ENCODE assay signal across 8 mouse cellular contexts in the genomic region with DNA sequence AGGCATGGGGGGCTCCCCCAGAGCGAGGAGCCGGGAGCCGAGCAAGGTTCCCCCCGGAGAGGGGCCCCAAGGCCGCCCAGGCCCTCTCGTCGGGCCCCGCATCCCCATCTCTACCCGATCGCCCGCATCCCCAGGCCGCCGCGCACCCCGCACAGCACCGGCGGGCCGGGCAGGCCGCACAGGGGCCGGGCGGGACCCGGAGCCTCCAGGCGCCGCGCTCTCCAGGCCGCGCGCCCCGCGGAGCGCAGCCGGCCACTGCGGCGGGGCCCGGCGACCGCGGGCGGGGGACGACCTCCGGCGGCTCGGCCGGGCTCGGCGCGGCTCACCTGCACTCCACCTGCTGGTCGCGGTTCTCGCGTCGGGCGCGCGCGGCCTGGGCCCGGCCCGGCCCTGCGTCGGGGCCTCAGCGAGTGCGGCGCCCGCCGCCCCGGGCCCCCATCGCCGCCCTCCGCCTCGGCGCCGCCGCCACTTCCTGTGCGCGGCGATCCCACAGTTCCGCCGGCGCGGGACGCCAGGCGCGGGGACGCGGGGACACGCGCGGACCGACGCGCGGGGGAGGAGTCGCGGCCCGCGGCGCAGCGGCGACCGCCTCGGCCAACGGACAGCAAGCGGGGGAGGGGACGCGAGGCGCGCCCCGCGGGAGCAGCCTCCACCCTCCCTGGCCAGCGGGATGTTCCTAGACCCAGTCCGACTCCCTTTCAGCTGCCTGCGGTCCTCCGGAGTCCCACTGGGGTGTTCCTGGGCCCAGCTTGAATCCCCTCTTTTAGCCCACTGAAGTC. TPM values are rescaled to one million over a fixed set of nuclear protein-coding genes. Genes with fewer than 3 reads are reported as not detected.
A peak's percentile ranks its signal among the peaks of the same experiment; 100 is the strongest.
DNase-seq lines count a peak whose midpoint lies in the region; ATAC-seq lines count a peak whose summit lies in the region.

Gene Agpat3 (minus strand): TSS at position 603 of the 779 bp plus-strand sequence.

- H3K9me3 ChIP-seq in forebrain, embryonic 16.5 days (ENCODE audit: control insufficient read depth, low read length), result no peaks in the 10 kb centered on the region
- no peaks in the 10 kb centered on the region for H3K9me3 ChIP-seq in neural tube, embryonic 15.5 days (replicated peaks)

- peak within 1 kb of the TSS; percentile 87 for H3K4me3 ChIP-seq in forebrain, embryonic 16.5 days (replicated peaks; ENCODE audit: low read length)
- H3K4me3 ChIP-seq in neural tube, embryonic 15.5 days (replicated peaks), result peak within 1 kb of the TSS; percentile 97

- H3K36me3 ChIP-seq in forebrain, embryonic 16.5 days (ENCODE audit: control insufficient read depth, insufficient read depth), result no peaks in the 10 kb centered on the region
- no peaks in the 10 kb centered on the region for H3K36me3 ChIP-seq in neural tube, embryonic 15.5 days

- H3K27me3 ChIP-seq in forebrain, embryonic 16.5 days (replicated peaks; ENCODE audit: control insufficient read depth, insufficient read depth, low read length), result no peaks in the 10 kb centered on the region
- no peaks in the 10 kb centered on the region for H3K27me3 ChIP-seq in neural tube, embryonic 15.5 days (replicated peaks)

- H3K27ac ChIP-seq in forebrain, embryonic 16.5 days (ENCODE audit: low read length), result peak within 1 kb of the TSS; percentile 67
- peak within 1 kb of the TSS; percentile 75 for H3K27ac ChIP-seq in neural tube, embryonic 15.5 days (replicated peaks)

- intact Hi-C loops in heart, postnatal 36 days (cut with DNase I), result loop anchor here (2.0 kb wide), 1 partner anchor 53 kb away; no protein-coding TSS in a partner anchor

- peak; percentile 79 for DNase-seq in CD4-positive, CD25-positive, alpha-beta regulatory T cell, adult 2 months (ENCODE audit: low read depth, low spot score)
- DNase-seq in cerebellum, adult 11-12 months, result peak; percentile 78
- DNase-seq in heart, postnatal 36 days, result peak; percentile 58 to 73
- DNase-seq in layer of hippocampus, adult 18-20 months (ENCODE audit: low spot score in 2 of 2), result peak; percentile 62 to 64
- peak; percentile 54 to 62 for DNase-seq in lung, adult 18-20 months
- peak; percentile 81 for DNase-seq in testis, postnatal 10 days (ENCODE audit: low spot score)

- peak within 1 kb of the TSS; percentile 89 for H3K9ac ChIP-seq in forebrain, embryonic 16.5 days (replicated peaks; ENCODE audit: low read depth, low read length)
- peak within 1 kb of the TSS; percentile 100 for H3K9ac ChIP-seq in neural tube, embryonic 15.5 days (replicated peaks)

- peak within 1 kb of the TSS; percentile 90 for H3K4me2 ChIP-seq in forebrain, embryonic 16.5 days (ENCODE audit: low read length)
- H3K4me2 ChIP-seq in neural tube, embryonic 15.5 days, result peak within 1 kb of the TSS; percentile 76

- ATAC-seq in forebrain, embryonic 16.5 days, result peak; percentile 87
- ATAC-seq in neural tube, embryonic 15.5 days (ENCODE audit: low FRiP score), result peak; percentile 86

- peaks cover 26% of the 10 kb centered on the region for H3K4me1 ChIP-seq in forebrain, embryonic 16.5 days (replicated peaks; ENCODE audit: control insufficient read depth, insufficient read depth, low read length)
- H3K4me1 ChIP-seq in neural tube, embryonic 15.5 days, result peaks cover 34% of the 10 kb centered on the region

- 0% methylated on average over 43 of the region's 113 CpGs for WGBS in forebrain, embryonic 16.5 days
- under 1% methylated on average over 77 of the region's 113 CpGs for WGBS in neural tube, embryonic 15.5 days

RNA-seq across cellular contexts. Expression of gene Agpat3, which starts in this region (rescaled TPM):
- 71.2 and 78.2 TPM in 2 replicates for polyA plus RNA-seq in forebrain, embryonic 16.5 days (2015; fragmentation: Nextera tagmentation; extraction: Ambion mirVana)
- 100 to 1,000 TPM; 232 to 266 TPM for total RNA-seq in heart, postnatal 36 days (2021)
- total RNA-seq in layer of hippocampus, adult 18-20 months (2021), result 100 to 1,000 TPM; 217 to 218 TPM
- 77.4 and 77.6 TPM in 2 replicates for polyA plus RNA-seq in neural tube, embryonic 15.5 days (2015; fragmentation: Nextera tagmentation; extraction: Ambion mirVana)

Comparison
In these comparisons a context has a peak if more than half of its experiments do, and no peak if none do; other contexts are left out.
1. Peak in every context shown above with its lines: DNase-seq, ATAC-seq, H3K4me3 ChIP-seq and H3K27ac ChIP-seq.